Mouse (Mus musculus) granulocyte monocyte progenitor cell, adult 5-6 weeks (primary cell): ENCODE data around the gene Cdkn1a. TPM values are rescaled to one million over a fixed set of nuclear protein-coding genes. Genes with fewer than 3 reads are reported as not detected.

Source experiments
- ATAC-seq: replicated peaks from 2 replicates; pipeline ENCODE4 v1.8.0; 2016; ENCODE audit warnings: mild to moderate bottlenecking, moderate TSS enrichment, inconsistent platforms; ENCODE audit not compliant: poor library complexity, severe bottlenecking
- total RNA-seq, 2 experiments: library from RNA; stranded (forward) in 1 of 2; stranded (reverse) in 1 of 2; fragments of 200-712, 200-1000 nt in 1 of 2; fragments of >200 nt in 1 of 2; fragmentation: Nextera tagmentation in 1 of 2; gene quantifications; 2 replicates each; pipeline ENCODE4 v1.2.3; 2014 to 2017

Gene Cdkn1a
- total RNA-seq, 2 experiments from 2014 or later = 3.2 to 8.2 TPM

GRCm38 (mm10) chr17:29078519-29079383, 12.0 kb upstream of the Cdkn1a start:
- peak; percentile 79 for ATAC-seq

- peak; percentile 17; the same call in 1 of the 2 replicates for ATAC-seq
These were observed 9.8 kb upstream of the Cdkn1a start for GRCm38 (mm10) chr17:29080758-29081617.

GRCm38 (mm10) chr17:29081618-29082381, 9.0 kb upstream of the Cdkn1a start:
- peak; percentile 71 for ATAC-seq

GRCm38 (mm10) chr17:29083586-29083985, 7.2 kb upstream of the Cdkn1a start:
- no peak for ATAC-seq

- ATAC-seq = no peak
These were observed 6.1 kb upstream of the Cdkn1a start for GRCm38 (mm10) chr17:29084656-29085055.

GRCm38 (mm10) chr17:29085266-29085665, 5.5 kb upstream of the Cdkn1a start:
- no peak for ATAC-seq

GRCm38 (mm10) chr17:29086916-29087315, 3.9 kb upstream of the Cdkn1a start:
- ATAC-seq = no peak

GRCm38 (mm10) chr17:29091348-29091944, 670 bp downstream of the Cdkn1a start:
- no peak for ATAC-seq

- no peak for ATAC-seq
These were observed 1.7 kb downstream of the Cdkn1a start for GRCm38 (mm10) chr17:29092497-29092896.

GRCm38 (mm10) chr17:29093110-29093952, 2.6 kb downstream of the Cdkn1a start:
- peak; percentile 59 for ATAC-seq

GRCm38 (mm10) chr17:29093961-29094309, 3.2 kb downstream of the Cdkn1a start:
- ATAC-seq = no peak

- peak; percentile 3; the same call in 1 of the 2 replicates for ATAC-seq
These were observed 3.8 kb downstream of the Cdkn1a start for GRCm38 (mm10) chr17:29094310-29095181.

GRCm38 (mm10) chr17:29095201-29095733, 4.5 kb downstream of the Cdkn1a start:
- ATAC-seq = peak; percentile 78

GRCm38 (mm10) chr17:29096245-29096644, 5.5 kb downstream of the Cdkn1a start:
- no peak for ATAC-seq

GRCm38 (mm10) chr17:29096851-29097561, 6.2 kb downstream of the Cdkn1a start:
- no peak for ATAC-seq

- no peak for ATAC-seq
These were observed 7.5 kb downstream of the Cdkn1a start for GRCm38 (mm10) chr17:29098291-29098690.

- ATAC-seq = peak; percentile 26
These were observed 8.3 kb downstream of the Cdkn1a start for GRCm38 (mm10) chr17:29099076-29099475.
